Mouse (Mus musculus): Measurements from ENCODE around the gene Gpr137c.

Gene Gpr137c

GRCm38 (mm10) chr14:45219281-45220089, at the start of gene Gpr137c:
Gpr137c (plus strand) TSS chr14:45219717.
- DNase-seq (ENCODE audit: extremely low spot score): peak; percentile 96

GRCm38 (mm10) chr14:45172260-45172659, 47.3 kb upstream of the Gpr137c start:
- no peak for DNase-seq (ENCODE audit: extremely low spot score)

GRCm38 (mm10) chr14:45175012-45175740, 44.3 kb upstream of the Gpr137c start:
- DNase-seq (ENCODE audit: extremely low spot score): no peak

GRCm38 (mm10) chr14:45179186-45179585, 40.3 kb upstream of the Gpr137c start:
- no peak for DNase-seq (ENCODE audit: extremely low spot score)

DNA sequence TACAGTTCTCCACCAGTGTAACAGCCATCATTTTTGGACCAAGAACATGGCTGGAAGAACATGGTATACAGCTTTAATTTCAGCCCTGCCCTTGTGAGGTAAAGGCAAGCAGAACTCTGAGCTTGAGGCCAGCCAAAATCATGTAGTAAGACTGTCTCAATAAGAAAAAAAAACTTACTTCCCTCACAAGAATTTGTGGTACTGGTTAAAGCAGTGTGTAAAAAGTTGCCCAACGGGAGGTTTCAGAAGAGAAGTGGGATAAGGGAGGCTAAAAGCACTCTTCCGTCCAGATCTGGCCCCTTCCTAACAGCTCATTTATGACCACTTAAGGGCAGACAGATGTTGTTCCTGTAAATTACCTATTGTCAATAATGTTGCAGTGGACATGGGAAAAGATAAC, 39.9 kb upstream of the Gpr137c start:
- no peak for DNase-seq (ENCODE audit: extremely low spot score)

- DNase-seq (ENCODE audit: extremely low spot score): no peak
These were observed 37.9 kb upstream of the Gpr137c start for GRCm38 (mm10) chr14:45181611-45182010.

DNA sequence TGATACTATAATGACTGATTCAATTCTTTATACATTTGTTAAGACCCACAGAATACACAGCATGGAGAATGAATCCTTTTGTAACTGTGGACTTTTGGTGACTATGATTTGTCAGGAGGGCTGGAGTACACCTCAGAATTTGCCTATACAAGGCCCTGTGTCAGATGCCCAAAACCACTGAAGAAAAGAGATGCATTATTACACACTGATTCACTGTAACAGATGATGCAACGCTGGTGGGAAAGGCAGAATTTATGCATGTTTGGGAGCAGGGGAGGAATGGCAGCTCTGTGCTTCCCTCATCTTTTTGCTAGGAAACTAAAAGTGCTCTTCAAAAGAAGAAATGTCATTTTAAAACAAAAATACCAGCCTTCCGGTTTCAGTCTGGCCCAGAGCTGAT, 28.5 kb upstream of the Gpr137c start:
- DNase-seq (ENCODE audit: extremely low spot score): no peak

- DNase-seq (ENCODE audit: extremely low spot score): no peak
These were observed 18.9 kb upstream of the Gpr137c start for GRCm38 (mm10) chr14:45200607-45201006.

DNA sequence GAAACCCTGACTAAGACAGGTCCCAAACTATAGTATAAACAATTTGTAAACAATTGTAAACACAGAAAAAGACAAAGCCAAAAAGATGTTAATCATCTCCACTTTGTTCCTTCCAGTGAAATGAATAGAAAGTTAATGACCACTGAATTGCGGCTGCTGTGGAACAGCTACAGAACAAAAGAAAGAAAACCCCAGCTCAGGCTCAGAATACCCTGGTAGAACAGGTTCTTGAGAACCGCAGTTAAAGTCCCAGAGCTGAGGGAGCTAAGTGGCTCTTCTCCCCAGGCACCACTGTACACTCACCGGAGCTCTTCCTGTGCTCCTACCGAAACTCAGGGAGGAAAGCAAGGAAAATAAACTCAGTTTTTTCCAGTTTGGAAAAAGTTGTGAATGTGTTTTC, 8.8 kb upstream of the Gpr137c start:
- no peak for DNase-seq (ENCODE audit: extremely low spot score)

GRCm38 (mm10) chr14:45211431-45211830, 8.1 kb upstream of the Gpr137c start:
- no peak for DNase-seq (ENCODE audit: extremely low spot score)

DNA sequence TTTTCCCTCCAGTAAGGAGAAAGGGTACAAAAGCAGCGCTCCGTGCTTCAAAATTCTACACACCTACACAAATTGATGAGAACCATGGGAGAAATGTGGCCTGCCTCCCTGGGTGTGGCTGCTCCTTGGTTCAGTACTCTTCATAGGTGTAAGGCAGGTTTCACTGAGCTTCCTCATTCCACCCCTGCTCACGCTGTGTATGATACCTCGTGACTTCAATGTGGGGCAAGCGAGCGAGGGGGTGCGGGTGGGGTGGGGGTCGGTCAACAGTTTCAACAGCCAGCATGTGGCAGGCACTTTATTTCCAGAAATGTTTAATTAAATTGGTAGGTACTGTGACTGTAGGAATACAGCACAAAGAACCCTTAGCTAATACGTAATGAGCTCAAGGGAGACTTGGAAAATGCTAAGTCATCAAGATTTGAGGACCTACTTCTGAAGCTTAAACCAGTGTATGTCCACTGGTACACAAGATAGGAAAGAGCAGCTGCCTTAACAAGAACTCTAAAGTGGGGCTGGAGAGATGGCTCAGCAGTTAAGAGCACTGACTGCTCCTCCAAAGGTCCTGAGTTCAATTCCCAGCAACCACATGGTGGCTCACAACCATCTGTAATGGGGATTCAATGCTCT, 2.7 kb upstream of the Gpr137c start:
- DNase-seq (ENCODE audit: extremely low spot score): no peak

DNA sequence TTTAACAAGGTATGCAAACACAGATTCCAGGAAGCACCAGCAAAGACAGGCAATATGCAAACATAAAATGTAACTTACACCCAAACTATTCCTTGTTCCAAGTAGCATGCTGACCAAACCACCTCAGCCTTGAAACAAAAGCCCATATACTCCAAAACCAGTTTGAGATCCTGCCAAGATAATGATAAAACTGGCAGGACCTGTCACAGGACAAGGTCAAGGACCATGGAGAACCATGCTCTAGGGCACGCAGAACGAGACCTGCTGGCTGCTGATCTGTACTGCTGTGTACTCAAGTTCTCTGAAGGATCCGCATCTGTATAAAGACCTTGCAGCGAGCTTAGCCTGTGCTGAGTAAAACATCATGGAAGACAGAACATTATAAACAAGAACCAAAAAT, 1.8 kb upstream of the Gpr137c start:
- DNase-seq (ENCODE audit: extremely low spot score): no peak

- DNase-seq (ENCODE audit: extremely low spot score): peak; percentile 70
These were observed 806 bp downstream of the Gpr137c start, which contains the start of gene Txndc16 for GRCm38 (mm10) chr14:45220090-45220956. Txndc16 (minus strand) TSS chr14:45220328.

DNA sequence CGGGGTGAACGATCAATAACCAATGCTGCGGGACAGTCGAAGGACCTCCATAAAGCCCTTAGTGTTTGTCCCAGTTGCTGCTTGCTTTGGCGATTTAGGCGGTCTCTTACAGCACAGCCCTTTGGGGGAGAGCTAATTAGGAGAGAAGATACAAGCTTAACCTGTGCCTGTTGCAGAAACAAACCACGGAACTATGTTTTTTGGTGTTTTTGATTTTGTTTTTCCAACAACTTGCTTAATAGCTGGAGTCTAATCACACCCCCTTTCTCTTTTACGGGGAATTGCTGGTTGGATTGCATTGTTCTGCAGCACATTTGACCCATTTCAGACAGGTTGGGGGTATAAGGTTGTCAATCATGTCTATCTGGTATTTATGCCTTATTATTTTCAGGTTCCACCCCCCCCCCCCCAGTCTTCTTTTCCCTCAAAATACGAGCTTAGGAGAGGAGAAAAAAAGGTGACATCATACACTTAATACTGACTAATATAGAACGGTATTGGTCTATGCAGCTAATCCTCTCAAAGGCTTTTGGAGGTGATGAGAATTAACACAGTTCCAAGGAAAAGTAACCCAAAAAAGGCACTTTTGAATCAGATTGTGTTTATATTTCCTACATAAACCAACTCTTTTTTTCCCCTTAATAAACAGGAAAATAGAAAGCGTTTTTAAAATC, 1.6 kb downstream of the Gpr137c start:
- DNase-seq (ENCODE audit: extremely low spot score): no peak

DNA sequence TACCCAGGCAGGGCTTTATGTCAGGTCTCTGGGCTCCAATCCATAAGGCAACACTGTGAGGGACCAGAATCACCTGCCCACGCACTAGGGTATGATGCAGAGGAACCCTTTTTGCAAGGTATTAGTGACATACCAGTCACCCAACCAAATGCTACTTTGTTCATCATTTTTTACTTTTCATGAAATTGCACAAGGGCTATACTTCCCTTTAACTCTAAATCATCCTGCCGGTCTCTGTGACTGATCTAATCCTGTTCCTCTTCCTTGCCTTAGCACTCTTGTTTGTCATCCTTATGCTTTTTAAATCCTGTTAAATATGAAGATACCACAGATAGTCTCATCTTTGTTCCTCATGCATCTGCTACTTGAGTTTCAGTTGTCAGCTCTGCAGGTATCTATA, 19.5 kb downstream of the Gpr137c start:
- DNase-seq (ENCODE audit: extremely low spot score): no peak

- DNase-seq (ENCODE audit: extremely low spot score): no peak
These were observed 22.1 kb downstream of the Gpr137c start for GRCm38 (mm10) chr14:45241613-45242012.

- DNase-seq (ENCODE audit: extremely low spot score): no peak
These were observed 32.1 kb downstream of the Gpr137c start for GRCm38 (mm10) chr14:45251548-45252076.

DNA sequence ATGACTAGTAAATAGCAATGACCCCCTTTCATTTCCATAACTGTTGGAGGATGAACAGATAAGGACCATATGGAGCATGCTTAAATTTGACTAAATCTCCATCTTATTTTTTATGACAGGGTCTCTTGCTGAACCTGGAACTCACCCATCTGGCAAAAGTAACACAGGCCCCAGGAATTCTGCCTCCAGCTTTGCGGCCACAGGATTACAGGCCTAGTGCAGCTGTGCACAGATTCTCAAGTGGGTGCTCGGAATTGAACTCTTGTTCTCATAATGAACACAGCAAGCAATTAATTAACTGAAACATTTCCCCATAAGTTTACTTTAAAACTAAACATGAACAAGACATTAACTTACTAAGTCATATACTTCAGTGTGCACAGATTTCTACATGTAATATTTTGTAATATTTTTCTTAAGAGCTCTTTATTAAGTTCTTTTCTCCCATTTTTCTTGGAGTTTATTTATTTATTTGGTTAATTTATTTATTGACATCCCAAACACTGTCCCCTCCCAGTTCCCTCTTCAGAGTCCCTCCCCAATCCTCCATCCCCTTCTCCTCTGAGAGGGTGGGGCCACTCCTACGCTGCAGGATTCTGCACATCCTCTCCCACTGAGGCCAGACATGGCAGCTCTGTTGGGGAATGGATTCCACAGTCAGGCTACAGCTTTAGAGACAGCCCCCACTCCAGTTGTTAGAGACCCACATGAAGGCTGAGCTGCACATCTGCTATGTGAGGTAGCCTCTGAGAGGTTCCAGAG, 44.5 kb downstream of the Gpr137c start:
- no peak for DNase-seq (ENCODE audit: extremely low spot score)

DNA sequence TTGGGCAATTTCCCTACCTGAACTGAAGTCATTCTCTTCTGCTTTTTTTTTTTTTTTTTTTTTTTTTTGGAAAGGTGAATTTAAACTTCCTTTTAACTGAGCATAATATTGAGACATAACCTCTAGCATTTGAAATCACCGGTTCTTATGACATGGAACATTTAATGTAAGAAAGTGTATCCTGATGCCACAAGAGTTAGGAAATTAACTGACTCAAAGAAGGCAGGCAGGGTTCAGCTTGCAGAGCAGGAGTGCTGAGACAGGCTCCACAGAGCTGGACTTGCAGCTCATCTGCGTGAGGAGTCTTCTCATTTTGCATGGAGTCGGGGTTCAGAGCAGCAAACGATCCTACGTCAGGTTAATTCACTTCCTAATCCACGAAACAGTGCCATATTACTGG, 56.3 kb downstream of the Gpr137c start:
- no peak for DNase-seq (ENCODE audit: extremely low spot score)

- no peak for DNase-seq (ENCODE audit: extremely low spot score)
These were observed 62.5 kb downstream of the Gpr137c start for GRCm38 (mm10) chr14:45282066-45282465.
